In the genomic region with DNA sequence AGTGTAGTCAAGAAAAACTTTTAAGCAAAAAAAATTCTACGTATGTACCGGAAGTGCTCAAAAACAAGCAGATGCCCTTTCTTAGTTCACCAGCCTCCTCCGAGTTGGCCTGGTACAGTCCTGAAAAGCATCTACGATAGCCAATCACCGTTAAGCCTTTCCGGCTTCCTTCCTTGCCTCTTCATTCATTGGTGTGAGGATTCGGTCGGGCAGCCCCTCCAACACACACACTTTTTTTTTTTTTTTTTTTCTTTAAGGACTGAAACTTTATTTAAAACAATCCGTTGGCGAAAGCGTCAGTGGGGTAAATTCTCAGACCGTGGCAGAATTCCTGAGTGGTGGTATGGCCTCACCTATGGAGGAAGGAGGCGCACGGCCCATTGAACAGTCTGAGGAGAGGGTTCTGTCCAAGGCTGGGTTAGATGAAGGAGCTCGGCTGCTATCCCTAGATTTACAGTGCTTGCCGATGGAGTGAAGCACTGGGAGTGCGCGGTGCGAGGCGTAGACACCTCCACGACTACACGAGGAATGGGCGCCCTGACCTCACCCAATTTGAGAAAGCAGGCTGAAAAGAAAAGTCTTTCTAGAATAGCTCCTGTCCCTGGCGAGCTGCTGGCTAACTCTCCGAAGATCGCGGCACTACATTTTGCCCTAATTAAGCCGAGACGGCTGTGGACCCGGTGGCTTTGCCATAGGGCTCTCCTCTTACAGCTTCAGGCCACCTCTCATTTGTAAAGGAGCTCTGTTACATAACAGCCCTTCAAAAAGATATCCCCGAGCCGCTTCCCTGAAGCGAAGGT, we compare ENCODE assay signal across 8 mouse cellular contexts. TPM values are rescaled to one million over a fixed set of nuclear protein-coding genes. Genes with fewer than 3 reads are reported as not detected.
DNase-seq lines count a peak whose midpoint lies in the region; ATAC-seq and TF ChIP-seq lines count a peak whose summit lies in the region.

No protein-coding gene starts in this region.

- H3K4me1 ChIP-seq in embryonic facial prominence, embryonic 11.5 days (ENCODE audit: control insufficient read depth, insufficient read depth, low read length): no peaks in the 10 kb centered on the region
- peaks cover 13% of the 10 kb centered on the region for H3K4me1 ChIP-seq in limb, embryonic 13.5 days
- H3K4me1 ChIP-seq in midbrain, embryonic 14.5 days (ENCODE audit: control insufficient read depth, insufficient read depth, low read length): peaks cover 11% of the 10 kb centered on the region

- intact Hi-C loops in gastrocnemius, adult 2 months (cut with DNase I): no loop called here

- H3K27ac ChIP-seq in gastrocnemius, adult 2 months: peak overlapping the region; percentile 95
- H3K27ac ChIP-seq in embryonic facial prominence, embryonic 11.5 days (replicated peaks; ENCODE audit: low read depth, low read length): peak overlapping the region; percentile 91
- peak overlapping the region; percentile 94 for H3K27ac ChIP-seq in limb, embryonic 13.5 days
- peak overlapping the region; percentile 95 for H3K27ac ChIP-seq in midbrain, embryonic 14.5 days (replicated peaks; ENCODE audit: low read depth, low read length)

- no peaks in the 10 kb centered on the region for H3K36me3 ChIP-seq in embryonic facial prominence, embryonic 11.5 days (replicated peaks; ENCODE audit: control insufficient read depth, insufficient read depth, low read depth, low read length)
- H3K36me3 ChIP-seq in limb, embryonic 13.5 days: peaks cover 3% of the 10 kb centered on the region
- peaks cover 5% of the 10 kb centered on the region for H3K36me3 ChIP-seq in midbrain, embryonic 14.5 days (ENCODE audit: control insufficient read depth, insufficient read depth, low read length)

- H3K9me3 ChIP-seq in embryonic facial prominence, embryonic 11.5 days (replicated peaks; ENCODE audit: control insufficient read depth, low read length): no peaks in the 10 kb centered on the region
- H3K9me3 ChIP-seq in limb, embryonic 13.5 days: no peaks in the 10 kb centered on the region
- no peaks in the 10 kb centered on the region for H3K9me3 ChIP-seq in midbrain, embryonic 14.5 days (ENCODE audit: control insufficient read depth, low read length)

- under 1% methylated on average over 33 of the region's 33 CpGs for WGBS in embryonic facial prominence, embryonic 11.5 days
- under 1% methylated on average over 33 of the region's 33 CpGs for WGBS in limb, embryonic 13.5 days
- under 1% methylated on average over 33 of the region's 33 CpGs for WGBS in midbrain, embryonic 14.5 days

- TF ChIP-seq CTCF in gastrocnemius, adult 2 months (IDR thresholded peaks at IDR 0.05): no peak

- H3K4me2 ChIP-seq in embryonic facial prominence, embryonic 11.5 days (ENCODE audit: low read depth, low read length): peak overlapping the region; percentile 76
- H3K4me2 ChIP-seq in limb, embryonic 13.5 days (replicated peaks): peak overlapping the region; percentile 74
- peak overlapping the region; percentile 86 for H3K4me2 ChIP-seq in midbrain, embryonic 14.5 days (ENCODE audit: low read length)

- H3K27me3 ChIP-seq in embryonic facial prominence, embryonic 11.5 days (ENCODE audit: control insufficient read depth, insufficient read depth, low read length): no peaks in the 10 kb centered on the region
- H3K27me3 ChIP-seq in limb, embryonic 13.5 days: no peaks in the 10 kb centered on the region
- H3K27me3 ChIP-seq in midbrain, embryonic 14.5 days (ENCODE audit: control insufficient read depth, insufficient read depth, low read length): no peaks in the 10 kb centered on the region

- peak; percentile 84 for DNase-seq in gastrocnemius, adult 2 months
- DNase-seq in gastrocnemius, adult 18-20 months (ENCODE audit: low spot score): no peak
- DNase-seq in embryonic facial prominence, embryonic 11.5 days (ENCODE audit: low spot score): peak; percentile 92
- peak; percentile 84 to 96 for DNase-seq in heart, adult 18-20 months
- DNase-seq in kidney, adult 9 months: peak; percentile 96
- DNase-seq in midbrain, embryonic 14.5 days: peak; percentile 93
- peak; percentile 36 to 39 for DNase-seq in spleen, postnatal 14 days (ENCODE audit: low spot score in 2 of 2)

- peak overlapping the region; percentile 89 for H3K9ac ChIP-seq in embryonic facial prominence, embryonic 11.5 days (replicated peaks; ENCODE audit: low read length)
- H3K9ac ChIP-seq in limb, embryonic 13.5 days: peak overlapping the region; percentile 78
- H3K9ac ChIP-seq in midbrain, embryonic 14.5 days (replicated peaks; ENCODE audit: low read length): peak overlapping the region; percentile 93; the same call in 1 of the 2 replicates

- peak; percentile 93 for ATAC-seq in embryonic facial prominence, embryonic 11.5 days (replicated peaks; ENCODE audit: insufficient number of reproducible peaks, low FRiP score, low TSS enrichment, low read depth)
- peak; percentile 96 for ATAC-seq in limb, embryonic 13.5 days (ENCODE audit: low FRiP score, low read depth)
- peak; percentile 94 for ATAC-seq in midbrain, embryonic 14.5 days (ENCODE audit: low FRiP score, low TSS enrichment)

- peak overlapping the region; percentile 98 for H3K4me3 ChIP-seq in gastrocnemius, adult 2 months
- peak overlapping the region; percentile 85 for H3K4me3 ChIP-seq in embryonic facial prominence, embryonic 11.5 days (ENCODE audit: low read depth, low read length)
- peak overlapping the region; percentile 77 for H3K4me3 ChIP-seq in limb, embryonic 13.5 days
- H3K4me3 ChIP-seq in midbrain, embryonic 14.5 days (replicated peaks; ENCODE audit: low read depth, low read length): peak overlapping the region; percentile 96

RNA-seq across cellular contexts. Expression of gene Zdhhc5, which starts 0.8 kb away (rescaled TPM):
- total RNA-seq in gastrocnemius, adult 2 months (2021): 10 to 100 TPM; 71.9 to 75.1 TPM
- 10 to 100 TPM; 72.0 to 78.9 TPM for total RNA-seq in gastrocnemius, adult 18-20 months (2021)
- 25.4 and 25.5 TPM in 2 replicates for polyA plus RNA-seq in embryonic facial prominence, embryonic 11.5 days (2014; fragmentation: Nextera tagmentation; extraction: Ambion mirVana)
- 10 to 100 TPM; 63.2 to 64.3 TPM for total RNA-seq in heart, adult 18-20 months (2021)
- 25.6 and 27.8 TPM in 2 replicates for polyA plus RNA-seq in limb, embryonic 13.5 days (2015; fragmentation: Nextera tagmentation; extraction: Ambion mirVana)
- 21.5 and 21.8 TPM in 2 replicates for polyA plus RNA-seq in midbrain, embryonic 14.5 days (2014; fragmentation: Nextera tagmentation; extraction: Ambion mirVana)

RNA-seq across cellular contexts. Expression of gene Clp1, which starts 11.4 kb away (rescaled TPM):
- total RNA-seq in gastrocnemius, adult 2 months (2021): 1 to 10 TPM; 4.2 to 5.2 TPM
- 1 to 10 TPM; 3.3 to 3.8 TPM for total RNA-seq in gastrocnemius, adult 18-20 months (2021)
- polyA plus RNA-seq in embryonic facial prominence, embryonic 11.5 days (2014; fragmentation: Nextera tagmentation; extraction: Ambion mirVana): 58.5 and 61.1 TPM in 2 replicates
- 1 to 10 TPM; 4.3 to 4.4 TPM for total RNA-seq in heart, adult 18-20 months (2021)
- polyA plus RNA-seq in limb, embryonic 13.5 days (2015; fragmentation: Nextera tagmentation; extraction: Ambion mirVana): 39.7 and 41.0 TPM in 2 replicates
- 23.3 and 25.4 TPM in 2 replicates for polyA plus RNA-seq in midbrain, embryonic 14.5 days (2014; fragmentation: Nextera tagmentation; extraction: Ambion mirVana)

RNA-seq across cellular contexts. Expression of gene Ypel4, which starts 18.1 kb away (rescaled TPM):
- under 1 TPM; 0.33 to 0.86 TPM for total RNA-seq in gastrocnemius, adult 2 months (2021)
- total RNA-seq in gastrocnemius, adult 18-20 months (2021): under 1 TPM; 0.38 to 0.57 TPM
- polyA plus RNA-seq in embryonic facial prominence, embryonic 11.5 days (2014; fragmentation: Nextera tagmentation; extraction: Ambion mirVana): 6.2 and 6.6 TPM in 2 replicates
- under 1 TPM; 0.20 to 0.23 TPM for total RNA-seq in heart, adult 18-20 months (2021)
- 10.2 and 11.2 TPM in 2 replicates for polyA plus RNA-seq in limb, embryonic 13.5 days (2015; fragmentation: Nextera tagmentation; extraction: Ambion mirVana)
- polyA plus RNA-seq in midbrain, embryonic 14.5 days (2014; fragmentation: Nextera tagmentation; extraction: Ambion mirVana): 23.5 and 24.7 TPM in 2 replicates

RNA-seq across cellular contexts. Expression of gene Gm19426, which starts 27.7 kb away (rescaled TPM):
- total RNA-seq in gastrocnemius, adult 2 months (2021): not detected
- total RNA-seq in gastrocnemius, adult 18-20 months (2021): under 1 TPM in 1 of 2 experiments, not detected in 1; 0.43 TPM
- polyA plus RNA-seq in embryonic facial prominence, embryonic 11.5 days (2014; fragmentation: Nextera tagmentation; extraction: Ambion mirVana): 5.9 and 6.4 TPM in 2 replicates
- total RNA-seq in heart, adult 18-20 months (2021): 1 to 10 TPM in 1 of 2 experiments, under 1 TPM in 1; 0.98 to 1.7 TPM
- polyA plus RNA-seq in limb, embryonic 13.5 days (2015; fragmentation: Nextera tagmentation; extraction: Ambion mirVana): 11.4 and 12.9 TPM in 2 replicates
- 2.0 and 3.3 TPM in 2 replicates for polyA plus RNA-seq in midbrain, embryonic 14.5 days (2014; fragmentation: Nextera tagmentation; extraction: Ambion mirVana)

RNA-seq across cellular contexts. Expression of gene Tmx2, which starts 36.8 kb away (rescaled TPM):
- total RNA-seq in gastrocnemius, adult 2 months (2021): 10 to 100 TPM; 34.9 to 73.4 TPM
- 10 to 100 TPM; 45.5 to 47.7 TPM for total RNA-seq in gastrocnemius, adult 18-20 months (2021)
- 150 and 152 TPM in 2 replicates for polyA plus RNA-seq in embryonic facial prominence, embryonic 11.5 days (2014; fragmentation: Nextera tagmentation; extraction: Ambion mirVana)
- 100 to 1,000 TPM; 114 to 150 TPM for total RNA-seq in heart, adult 18-20 months (2021)
- polyA plus RNA-seq in limb, embryonic 13.5 days (2015; fragmentation: Nextera tagmentation; extraction: Ambion mirVana): 111 and 113 TPM in 2 replicates
- polyA plus RNA-seq in midbrain, embryonic 14.5 days (2014; fragmentation: Nextera tagmentation; extraction: Ambion mirVana): 269 and 277 TPM in 2 replicates
